Mouse (Mus musculus) brain, adult 2 months (tissue): ENCODE results near the gene Sppl2b.
"Not testable (repeated sequence)": the region's sequence is repeated elsewhere in the genome, so short reads cannot be mapped to it uniquely, and the experiment has no call there.

ENCODE experiments used
- DNase-seq: peaks from one replicate; pipeline ENCODE4 v3.0.0; 2011; ENCODE audit warnings: low read depth, low spot score

Gene Sppl2b

DNA sequence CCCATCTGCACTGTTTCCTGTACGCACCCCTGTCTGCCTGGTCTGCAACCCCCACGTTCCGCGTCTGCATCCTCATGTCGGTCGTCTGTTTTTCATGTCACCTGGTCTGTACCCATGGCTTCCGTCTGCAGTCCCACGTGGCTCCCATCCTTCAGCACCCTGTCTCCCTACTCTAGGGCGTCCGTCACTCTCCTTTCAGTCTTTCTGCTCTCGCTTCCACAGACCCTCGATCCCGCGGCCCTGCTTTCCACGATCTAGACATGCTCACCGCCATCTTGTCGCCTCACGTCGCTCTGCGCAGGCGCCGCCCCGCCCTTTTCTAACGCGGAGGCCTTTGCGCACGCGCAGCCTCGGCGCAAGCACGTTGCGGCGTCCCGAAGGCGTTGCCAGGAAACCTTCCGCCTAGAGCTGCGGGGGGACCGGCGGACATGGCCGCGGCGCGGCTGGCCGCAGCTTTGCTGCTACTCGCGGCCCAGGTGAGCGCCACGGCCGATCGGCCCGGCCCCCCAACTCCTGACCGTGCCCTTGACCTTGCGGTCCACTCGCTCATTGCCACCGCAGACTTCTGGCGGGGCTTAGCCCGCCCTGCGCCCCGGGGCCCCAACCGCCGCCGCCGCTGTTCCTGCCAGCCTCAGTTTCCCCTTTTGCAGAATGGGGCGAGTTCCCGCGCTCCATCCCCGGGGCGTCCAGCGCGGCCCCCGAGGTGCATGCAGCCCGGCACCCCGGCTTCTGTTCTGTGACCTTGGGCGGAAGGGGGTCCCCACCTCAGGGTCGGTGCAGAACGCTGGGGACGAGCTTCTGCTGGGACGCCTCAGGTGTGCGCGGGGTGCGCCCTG lies at the start of gene Sppl2b, which contains the start of gene Lsm7:
Gene Sppl2b, plus strand, starts transcription at position 363 of the 836 bp plus-strand sequence.
Gene Lsm7, minus strand, starts transcription at position 297 of the 836 bp plus-strand sequence.
- DNase-seq = peak; percentile 98

DNA sequence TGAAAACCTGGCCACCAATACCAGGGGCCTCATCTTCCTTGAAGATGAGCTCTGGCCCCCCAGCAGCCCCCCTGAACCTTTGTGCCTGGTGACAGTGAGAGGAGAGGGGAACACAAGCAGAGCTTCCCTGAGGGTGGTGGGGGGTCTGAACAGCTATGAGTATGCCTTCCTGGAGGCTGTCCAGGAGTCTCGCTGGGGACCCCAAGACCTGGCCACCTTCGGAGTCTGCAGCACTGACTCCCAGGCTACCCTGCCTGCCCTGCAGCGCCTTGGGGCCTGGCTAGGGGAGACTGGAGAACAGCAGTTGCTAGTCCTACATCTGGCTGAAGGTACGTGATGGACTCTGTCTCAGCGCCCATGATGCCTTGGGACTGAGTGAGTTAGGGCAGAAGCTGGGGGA lies 49.8 kb upstream of the Sppl2b start:
- no peak for DNase-seq

DNA sequence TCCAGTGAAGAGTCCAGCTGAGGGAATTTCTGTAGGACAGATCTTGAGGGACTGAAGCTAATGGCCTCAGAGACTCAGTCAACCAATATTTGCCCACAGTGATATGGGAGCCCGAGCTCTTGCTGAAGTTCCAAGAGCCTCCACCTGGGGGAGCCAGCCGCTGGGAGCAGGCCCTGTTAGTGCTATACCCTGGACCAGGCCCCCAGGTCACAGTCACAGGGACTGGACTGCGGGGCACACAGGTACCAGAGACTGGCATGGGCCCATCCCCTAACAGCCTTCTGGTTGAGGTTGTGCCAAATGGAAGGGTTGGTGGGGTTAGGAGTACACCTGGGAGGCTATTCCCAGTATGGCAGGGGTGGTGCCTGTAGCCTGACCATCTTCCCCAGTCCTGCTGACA lies 49.1 kb upstream of the Sppl2b start:
- peak; percentile 78 for DNase-seq

DNA sequence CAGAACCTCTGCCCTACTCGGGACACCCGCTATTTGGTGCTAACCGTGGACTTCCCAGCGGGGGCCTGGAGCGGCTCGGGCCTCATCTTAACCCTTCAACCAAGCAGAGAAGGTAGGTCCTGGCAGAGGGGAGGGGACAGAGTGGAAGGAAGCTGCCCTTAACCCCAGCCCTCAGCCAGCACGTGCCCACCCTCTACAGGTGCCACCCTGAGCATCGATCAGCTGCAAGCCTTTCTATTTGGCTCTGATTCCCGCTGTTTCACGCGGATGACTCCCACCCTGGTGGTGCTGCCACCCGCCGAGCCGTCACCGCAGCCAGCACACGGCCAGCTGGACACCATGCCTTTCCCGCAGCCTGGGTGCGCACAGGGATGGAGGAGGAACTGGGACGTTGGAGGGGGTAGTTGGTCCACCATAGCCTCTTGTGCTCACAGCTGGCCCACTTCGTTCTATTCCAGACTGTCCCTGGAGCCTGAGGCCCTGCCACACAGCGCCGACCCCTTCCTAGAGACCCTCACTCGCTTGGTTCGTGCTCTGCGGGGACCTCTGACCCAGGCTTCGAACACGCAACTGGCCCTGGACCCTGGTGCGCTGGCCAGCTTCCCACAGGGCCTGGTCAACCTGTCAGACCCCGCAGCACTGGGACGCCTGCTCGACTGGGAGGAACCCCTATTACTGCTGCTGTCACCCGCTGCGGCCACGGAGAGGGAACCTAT lies 48.6 kb upstream of the Sppl2b start:
- DNase-seq = no peak

DNA sequence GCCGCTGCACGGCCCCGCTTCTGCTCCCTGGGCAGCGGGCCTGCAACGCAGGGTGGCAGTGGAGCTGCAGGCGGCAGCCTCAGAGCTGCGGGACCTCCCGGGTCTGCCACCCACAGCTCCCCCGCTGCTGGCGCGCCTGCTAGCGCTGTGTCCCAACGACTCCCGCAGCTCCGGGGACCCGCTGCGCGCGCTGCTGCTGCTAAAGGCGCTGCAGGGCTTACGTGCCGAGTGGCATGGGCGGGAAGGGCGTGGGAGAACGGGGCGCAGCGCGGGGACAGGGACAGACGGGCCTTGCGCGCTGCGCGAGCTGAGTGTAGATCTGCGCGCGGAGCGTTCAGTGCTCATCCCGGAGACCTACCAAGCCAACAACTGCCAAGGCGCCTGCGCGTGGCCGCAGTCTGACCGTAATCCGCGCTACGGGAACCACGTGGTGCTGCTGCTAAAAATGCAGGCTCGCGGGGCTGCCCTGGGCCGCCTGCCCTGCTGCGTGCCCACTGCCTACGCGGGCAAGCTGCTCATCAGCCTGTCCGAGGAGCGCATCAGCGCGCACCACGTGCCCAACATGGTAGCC lies 47.9 kb upstream of the Sppl2b start:
- DNase-seq = peak; percentile 97

DNA sequence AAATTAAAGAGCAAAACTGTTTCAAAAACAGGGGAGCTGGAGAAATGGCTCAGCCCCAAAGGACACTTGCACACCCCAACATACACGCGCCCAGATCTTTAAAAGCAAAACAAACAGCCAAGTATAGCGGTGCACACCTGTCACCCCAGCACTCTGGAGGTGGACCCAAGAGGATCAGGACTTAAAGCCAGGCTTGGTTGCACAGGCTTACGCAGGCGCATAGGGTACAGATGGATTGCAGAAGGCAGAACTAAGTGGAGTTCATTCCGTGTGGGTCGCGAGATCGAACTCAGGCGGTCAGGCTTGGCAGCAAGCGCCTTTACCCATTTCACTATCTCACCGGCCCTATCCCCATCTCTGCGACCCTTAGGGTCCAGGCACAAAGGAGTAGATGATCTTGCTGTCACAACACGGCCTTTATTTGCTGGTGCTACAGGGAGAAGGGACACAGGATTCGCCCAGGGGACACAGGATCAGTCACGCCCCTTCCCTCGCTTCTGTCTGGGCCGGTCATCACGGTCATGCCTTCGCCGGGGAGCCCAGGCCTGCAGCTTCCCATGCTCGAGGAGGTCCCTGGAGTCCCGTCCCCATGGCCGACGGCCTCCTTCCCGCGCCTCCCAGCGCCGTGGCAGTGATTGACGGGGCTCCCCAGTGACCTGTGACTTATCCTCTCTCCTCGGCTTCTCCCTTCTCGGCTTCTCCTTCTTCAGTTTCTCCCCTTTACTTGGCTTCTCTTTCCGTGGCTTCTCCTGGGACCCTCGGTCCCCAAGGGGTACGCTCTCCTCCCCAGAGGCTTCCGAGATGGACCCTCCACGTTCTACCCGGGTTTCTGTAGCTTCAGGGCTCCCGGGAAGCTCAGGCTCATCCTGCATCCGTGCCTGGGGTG lies 46.7 kb upstream of the Sppl2b start:
- DNase-seq = peak; percentile 73

DNA sequence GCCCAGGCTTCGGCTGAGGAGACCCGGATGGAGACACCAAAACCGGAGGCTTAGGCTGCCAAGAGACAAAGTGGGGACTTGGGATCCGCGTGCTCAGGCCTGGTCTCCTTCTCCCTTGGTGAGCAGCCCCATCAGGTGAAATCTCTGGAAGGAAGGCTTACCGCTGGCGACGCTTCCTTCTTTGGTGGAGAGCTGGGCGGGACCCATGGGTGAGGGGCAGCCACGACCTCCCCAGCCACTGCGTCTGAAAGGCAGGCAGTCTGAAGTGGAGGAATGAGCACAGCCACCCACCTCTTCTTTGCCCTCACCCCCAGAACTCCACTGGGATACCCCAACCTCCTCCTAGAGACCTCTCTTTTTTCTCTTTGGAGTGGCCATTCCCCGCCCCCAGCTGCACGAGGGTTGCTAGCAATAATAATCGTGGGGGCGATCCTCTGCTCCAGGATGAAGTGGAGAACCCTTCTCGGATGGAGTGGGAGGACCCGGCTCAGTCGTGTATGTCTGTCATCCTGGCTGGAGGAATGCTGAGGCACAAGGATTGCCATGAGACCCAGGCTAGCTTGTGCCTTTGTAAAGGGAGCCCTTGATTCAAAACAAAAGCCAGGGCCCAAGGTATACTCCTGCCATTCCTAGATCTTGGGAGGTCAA lies 46.0 kb upstream of the Sppl2b start:
- DNase-seq = peak; percentile 71

DNA sequence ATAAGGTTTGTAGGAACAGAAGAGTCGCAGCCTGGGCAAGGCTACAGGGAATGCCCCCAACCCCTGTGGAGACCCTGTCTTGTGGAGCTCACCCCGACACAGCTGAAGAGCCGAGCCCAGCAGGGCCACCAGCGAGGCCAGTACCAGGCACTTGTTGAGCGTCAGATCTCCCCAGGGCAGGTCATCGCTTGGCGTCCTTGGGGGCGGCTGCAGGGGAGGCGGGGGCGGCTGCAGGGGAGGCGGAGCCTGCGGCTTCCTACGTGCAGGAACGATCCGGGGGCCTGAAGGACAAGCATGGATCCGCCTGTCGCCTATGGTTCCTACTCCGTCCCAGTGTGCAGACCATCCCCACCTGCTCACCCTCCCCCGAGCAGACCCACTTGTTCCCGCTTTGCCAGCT lies 45.0 kb upstream of the Sppl2b start:
- no peak for DNase-seq

DNA sequence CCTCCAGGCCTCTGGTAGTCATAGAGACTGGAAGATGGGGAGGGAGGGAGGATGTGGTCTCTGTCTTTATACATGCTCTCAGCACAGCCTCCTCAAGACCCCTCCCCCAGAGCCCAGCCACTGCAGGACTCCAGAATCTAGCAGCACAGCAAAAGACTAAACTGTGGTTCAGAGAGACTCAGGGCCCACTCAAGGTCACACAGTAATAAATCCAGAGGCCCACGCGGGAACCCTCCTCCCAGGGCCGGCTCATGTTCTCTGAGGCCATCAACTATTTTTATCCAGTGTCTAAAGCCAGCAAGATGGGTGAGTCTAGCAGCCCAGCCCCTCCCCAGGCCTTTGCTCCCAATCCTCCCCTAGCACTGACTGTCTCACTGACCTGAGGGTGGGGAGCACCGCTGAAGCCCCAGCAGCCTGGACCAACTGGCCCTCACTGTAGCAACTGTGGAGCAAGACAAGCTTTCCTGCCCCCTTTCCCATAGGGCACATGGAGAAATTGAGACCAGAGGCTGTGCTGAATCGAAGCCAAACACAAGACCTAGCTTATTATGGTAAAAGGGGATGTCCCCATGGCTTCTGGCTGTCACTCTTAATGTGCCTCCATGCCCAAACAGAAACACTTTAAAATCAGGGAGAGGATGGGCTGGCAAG lies 42.6 kb upstream of the Sppl2b start:
- DNase-seq = no peak

DNA sequence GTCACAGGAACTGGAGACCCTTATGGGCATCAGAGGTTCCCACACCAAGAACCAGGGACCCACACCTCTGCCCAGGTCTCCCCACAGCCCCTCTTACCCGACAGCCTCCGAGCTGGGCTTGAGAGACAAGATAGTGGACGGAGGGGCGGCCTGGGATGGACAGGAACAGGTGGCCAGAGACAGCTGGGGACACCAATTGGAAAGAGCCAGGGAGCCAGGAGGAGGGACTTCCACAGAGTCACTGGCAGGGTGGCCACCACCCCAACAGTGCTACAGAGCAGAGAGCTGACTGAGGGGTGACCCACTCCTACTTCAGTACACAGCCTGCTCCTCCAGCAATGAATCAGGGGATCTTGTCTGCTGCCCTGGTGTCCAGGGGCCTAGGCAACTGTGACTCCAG lies 41.7 kb upstream of the Sppl2b start, which contains the start of gene Jsrp1:
Gene Jsrp1, minus strand, starts transcription at position 133 of the 400 bp plus-strand sequence.
- DNase-seq = no peak

DNA sequence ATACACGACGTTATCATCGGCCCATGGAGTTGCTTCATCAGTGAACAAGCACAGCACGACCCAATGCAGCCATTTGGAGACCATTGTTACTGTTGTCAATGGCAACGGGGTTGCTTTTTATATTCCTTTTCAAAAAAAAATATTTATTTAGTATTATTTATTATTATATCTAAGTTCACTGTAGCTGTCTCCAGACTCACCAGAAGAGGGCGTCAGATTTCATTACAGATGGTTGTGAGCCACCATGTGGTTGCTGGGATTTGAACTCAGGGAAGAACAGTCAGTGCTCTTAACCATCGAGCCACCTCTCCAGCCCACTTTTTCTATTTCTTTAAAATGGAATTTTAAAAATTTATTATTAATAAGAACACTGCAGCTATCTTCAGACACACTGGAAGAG lies 40.3 kb upstream of the Sppl2b start:
- no peak for DNase-seq

DNA sequence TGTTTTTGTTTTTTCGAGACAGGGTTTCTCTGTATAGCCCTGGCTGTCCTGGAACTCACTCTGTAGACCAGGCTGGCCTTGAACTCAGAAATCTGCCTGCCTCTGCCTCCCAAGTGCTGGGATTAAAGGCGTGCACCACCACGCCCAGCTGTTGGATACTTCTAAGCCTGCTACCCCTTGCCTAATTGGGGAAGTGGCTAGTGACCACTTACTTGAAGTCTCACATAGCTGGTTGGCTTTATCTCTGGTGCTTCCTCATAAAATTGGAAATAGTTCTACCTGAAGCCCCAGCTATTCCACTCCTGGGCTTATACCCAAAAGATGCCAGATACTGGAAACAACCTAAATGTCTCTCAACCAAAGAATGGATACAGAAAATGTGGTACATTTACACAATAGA lies 38.8 kb upstream of the Sppl2b start:
- DNase-seq = not testable (repeated sequence)

DNA sequence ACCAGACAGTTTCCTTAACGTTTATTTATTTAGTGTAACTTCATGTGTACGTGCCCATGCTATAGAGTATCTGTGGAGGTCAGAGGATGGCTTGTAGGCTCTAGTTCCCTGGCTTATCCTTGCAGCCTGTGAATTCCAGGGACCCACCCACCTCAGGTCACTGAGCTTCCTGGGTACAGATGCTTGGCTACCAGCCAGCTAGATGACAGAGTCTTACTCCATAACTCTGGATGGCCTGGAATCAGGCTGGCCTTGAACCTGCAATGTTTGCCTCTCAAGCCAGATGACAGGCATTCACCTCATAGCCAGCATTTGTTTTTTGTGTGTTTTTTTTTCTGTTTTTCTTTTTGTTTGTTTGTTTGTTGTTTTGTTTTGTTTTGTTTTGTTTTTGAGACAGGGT lies 37.9 kb upstream of the Sppl2b start:
- no peak for DNase-seq

DNA sequence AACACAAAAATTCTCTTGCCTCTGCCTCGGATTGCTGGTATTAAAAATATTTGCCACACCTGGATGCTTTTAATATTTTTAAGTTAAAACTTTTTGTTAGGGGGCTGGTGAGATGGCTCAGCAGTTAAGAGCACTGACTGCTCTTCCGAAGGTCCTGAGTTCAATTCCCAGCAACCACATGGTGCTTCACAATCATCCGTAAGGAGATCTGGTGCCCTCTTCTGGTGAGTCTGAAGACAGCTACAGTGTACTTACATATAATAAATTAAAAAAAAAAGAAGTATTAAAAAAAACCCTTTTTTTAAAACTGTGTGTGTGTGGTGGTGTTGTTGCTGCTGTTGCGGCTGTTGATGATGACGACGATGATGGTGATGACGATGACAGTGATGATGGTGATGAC lies 37.1 kb upstream of the Sppl2b start:
- DNase-seq = not testable (repeated sequence)

DNA sequence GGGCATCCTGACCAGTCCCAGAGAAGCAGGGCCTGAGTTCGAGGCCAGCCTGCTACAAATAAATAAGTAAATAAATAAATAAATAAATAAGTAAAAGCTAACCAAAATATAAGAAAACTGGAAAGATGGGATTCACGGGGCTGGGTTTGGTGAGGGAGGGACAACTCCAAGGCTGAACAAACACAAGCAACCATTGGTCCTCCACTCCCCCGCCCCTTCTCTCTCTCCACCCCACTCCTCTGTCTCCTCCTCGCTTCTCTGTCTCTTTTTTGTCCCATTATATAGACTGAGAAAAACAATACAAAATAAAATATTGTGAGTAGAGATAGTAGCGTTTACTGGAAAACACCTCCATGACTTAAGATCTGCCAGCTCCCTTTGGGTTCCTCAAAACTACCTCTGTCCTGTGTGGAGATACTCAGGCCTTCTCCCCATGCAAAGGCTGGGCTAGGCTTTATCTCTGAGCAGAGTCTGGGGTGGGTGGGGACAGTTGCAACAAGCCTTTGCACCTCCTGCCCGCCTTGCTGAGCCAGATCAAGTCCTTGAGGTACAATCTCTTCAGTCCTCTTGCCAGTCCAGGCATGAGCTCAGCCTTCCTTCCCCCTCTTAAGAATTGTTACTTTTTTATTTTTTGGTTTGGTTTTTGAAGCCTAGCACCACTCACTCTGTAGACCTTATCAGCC lies 36.3 kb upstream of the Sppl2b start:
- DNase-seq = no peak

DNA sequence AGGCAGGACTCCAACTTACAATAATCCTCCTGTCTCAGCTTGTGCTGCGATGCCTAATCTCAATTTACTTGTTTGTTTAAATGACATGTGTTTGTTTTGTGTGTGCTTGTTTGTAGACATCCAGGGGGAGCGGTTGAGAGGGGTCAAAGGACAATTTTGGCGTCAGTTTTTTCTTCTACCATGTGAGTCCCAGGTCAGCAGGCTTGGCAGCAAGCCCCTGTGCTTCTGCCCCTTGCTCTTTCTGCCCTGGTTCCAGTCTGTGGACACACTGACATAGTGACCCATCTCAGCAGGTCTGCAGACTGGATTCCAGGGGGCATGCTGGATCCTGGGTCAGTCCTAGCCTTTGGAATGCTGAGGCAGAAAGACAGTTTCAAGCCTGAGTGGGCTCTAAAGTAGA lies 35.7 kb upstream of the Sppl2b start:
- no peak for DNase-seq

DNA sequence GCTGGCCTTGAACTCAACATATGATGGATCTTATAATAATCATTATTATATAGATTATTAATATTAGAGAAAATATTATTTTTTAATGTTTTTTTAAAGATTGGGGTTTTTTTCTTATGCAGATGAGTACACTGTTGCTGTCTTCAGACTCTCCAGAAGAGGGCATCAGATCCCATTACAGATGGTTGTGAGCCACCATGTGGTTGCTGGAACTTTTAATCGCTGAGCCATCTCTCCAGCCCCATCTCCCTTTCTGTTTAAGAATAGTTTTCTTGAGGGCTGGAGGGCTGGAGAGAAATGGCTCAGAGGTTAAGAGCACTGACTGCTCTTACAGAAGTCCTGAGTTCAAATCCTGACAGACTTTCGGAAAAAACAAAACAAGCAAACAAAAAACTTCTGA lies 33.1 kb upstream of the Sppl2b start:
- no peak for DNase-seq

DNA sequence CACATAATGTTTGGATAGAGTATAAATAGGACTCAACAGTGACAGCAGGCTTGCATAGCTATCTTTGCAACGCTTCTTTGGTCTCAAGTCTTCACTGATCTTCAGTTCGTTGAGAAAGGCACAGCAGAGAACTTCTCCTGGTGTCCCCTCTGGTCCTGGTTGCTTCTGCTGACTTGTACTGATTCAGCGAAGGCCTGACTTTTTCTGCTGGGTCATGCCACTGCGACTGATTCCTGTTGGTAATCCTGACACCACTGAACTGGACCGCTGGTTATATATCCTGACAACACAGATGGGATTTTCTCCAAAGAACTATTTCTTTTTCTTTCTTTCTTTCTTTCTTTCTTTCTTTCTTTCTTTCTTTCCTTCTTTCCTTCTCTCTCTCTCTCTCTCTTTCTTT lies 32.5 kb upstream of the Sppl2b start:
- DNase-seq = no peak

DNA sequence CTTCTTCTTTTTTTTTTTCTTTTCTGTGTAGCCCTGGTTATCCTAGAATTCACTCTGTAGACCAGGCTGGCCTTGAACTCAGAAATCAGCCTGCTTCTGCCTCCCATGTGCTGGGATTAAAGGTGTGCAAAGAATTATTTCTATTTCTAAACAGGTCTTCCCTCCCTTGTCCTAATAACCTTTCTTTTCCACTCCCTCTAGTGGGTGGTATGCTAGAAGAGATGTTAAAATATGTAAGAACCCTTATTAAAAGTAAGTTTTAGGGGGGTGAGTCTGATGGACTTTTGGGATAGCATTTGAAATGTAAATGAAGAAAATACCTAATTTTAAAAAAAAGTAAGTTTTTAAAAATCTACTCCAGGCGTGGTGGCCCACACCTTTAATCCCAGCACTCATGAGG lies 31.8 kb upstream of the Sppl2b start:
- no peak for DNase-seq
